Mouse (Mus musculus) embryonic stem cell, embryonic (primary cell): ENCODE data around the gene Zfp58.
"Not testable (repeated sequence)": the region's sequence is repeated elsewhere in the genome, so short reads cannot be mapped to it uniquely, and the experiment has no call there.

Experiments
- CTCF ChIA-PET, 4 experiments: fragments of 300-600 bp in 2 of 4; fragments of 350-600 bp in 2 of 4; sonication (Branson Sonifier 250); formaldehyde crosslinking; loops; one replicate each; lab custom pipeline; 2022; ENCODE audit warnings: inconsistent platforms in 2 of 4; lab: Charles Lee
- POLR2A ChIA-PET, 4 experiments: fragments of 300-600 bp in 2 of 4; fragments of 350-600 bp in 2 of 4; sonication (Branson Sonifier 250); formaldehyde crosslinking; loops; one replicate each; lab custom pipeline; 2022; ENCODE audit warnings: antibody characterized with exemption in 4 of 4, inconsistent platforms in 1 of 4; lab: Charles Lee

Gene Zfp58

DNA sequence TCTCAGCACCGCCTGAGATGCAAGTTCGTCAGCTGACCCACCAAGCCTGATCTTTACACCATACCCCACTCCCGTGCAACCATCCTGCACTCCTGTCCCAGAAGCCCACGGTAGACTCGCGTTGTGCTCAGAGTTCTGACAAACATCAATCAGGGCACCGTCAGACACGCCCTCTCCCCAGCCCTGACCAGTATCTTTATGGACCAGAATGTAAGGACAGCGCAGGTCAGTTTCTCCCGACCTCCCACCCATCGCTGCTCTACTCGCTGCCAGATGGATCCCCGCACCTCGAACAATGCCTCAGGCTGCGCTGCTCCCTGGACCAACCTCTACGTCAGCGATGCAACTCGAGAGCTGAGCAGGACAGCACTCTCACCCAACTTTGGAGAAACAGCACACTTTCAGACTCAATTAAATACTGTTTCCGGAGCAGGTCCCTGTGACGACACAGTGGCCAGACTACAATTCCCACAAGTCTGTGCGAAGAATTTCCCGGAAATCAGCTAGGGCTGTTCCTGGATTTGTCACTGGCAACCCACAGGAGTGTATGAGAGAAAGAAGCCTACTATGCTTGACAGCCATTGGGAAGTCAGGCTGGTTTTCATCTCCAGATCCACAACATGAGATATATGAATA, at the start of gene Zfp58:
TSS of gene Zfp58 (minus strand) at position 472 of the 636 bp plus-strand sequence.
- ChIA-PET CTCF (interaction anchor here in 2 of 4 experiments (0.7 to 0.8 kb wide), 2 partner anchors 137 to 372 kb away, joined by 3 read pairs; no protein-coding TSS in a partner anchor), POLR2A (interaction anchor here in 3 of 4 experiments (0.7 to 4.3 kb wide), 26 partner anchors 10 to 418 kb away, joined by 3 to 36 read pairs (median 4); partner anchors contain the start of genes Zfp457 (in 3 of the 3), Zfp874b (in 3 of the 3), Gm26965 (in 2 of the 3) and Zfp87 (in 2 of the 3))

DNA sequence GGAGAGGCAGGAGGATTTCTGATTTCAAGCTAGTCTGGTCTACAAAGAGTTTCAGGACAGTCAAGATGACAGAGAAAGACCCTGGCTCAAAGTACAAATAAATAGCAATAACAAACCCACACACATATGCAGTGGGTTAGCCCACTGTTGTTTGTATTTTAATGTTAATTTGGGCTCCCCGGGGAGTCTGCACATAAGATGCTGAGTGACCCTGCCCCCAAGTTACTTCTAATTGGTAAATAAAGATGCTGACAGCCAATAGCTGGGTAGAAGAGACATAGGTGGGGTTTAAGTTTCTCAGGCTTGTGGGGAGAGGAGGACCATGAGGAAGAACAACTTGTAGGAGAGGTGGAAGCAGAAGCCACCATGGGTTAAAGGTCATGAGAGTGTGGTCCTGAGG, 45.6 kb upstream of the Zfp58 start:
- ChIA-PET CTCF (no interaction called here), POLR2A (interaction anchor here in 1 of 4 experiments (0.7 to 1.5 kb wide), 3 partner anchors 17 to 942 kb away, joined by 3 to 4 read pairs (median 4); no protein-coding TSS in a partner anchor)

DNA sequence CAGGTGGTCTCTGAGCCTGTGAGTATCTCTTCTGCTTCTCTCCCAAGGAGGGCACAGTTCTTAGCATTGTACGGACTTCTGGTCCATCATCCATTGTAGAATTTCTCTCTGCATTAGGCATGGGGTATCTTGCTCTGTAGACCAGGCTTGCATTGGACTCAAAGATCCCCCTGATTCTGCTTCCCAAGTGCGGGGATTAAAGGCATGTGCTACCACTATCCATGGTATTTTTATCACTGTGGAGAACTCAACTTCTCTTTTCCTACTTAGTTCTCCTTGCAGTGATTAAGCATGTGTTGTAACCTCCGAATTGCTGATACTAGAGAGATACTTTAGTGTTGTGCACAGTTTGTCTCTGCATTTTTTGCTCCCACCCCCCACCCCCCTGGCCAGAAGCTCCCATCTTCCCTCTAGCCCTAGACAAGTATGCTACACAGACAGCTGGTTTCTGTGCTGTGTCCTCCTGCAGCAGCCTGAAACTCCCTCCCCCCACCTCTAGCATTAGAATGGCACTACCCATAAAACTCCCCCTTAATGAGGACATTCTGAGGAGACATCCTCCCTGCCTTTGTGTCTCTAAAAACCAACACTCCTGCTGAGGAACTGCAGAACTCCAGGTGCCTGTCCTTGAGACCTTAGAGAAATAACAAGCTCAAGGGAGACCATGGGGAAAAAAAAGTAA, 26.8 kb upstream of the Zfp58 start:
- ChIA-PET CTCF (no interaction called here), POLR2A (interaction anchor here in 2 of 4 experiments (0.7 to 2.0 kb wide), 3 partner anchors 43 to 317 kb away, joined by 4 to 8 read pairs (median 4); partner anchors contain the start of gene Zfp874b (in 1 of the 2))

DNA sequence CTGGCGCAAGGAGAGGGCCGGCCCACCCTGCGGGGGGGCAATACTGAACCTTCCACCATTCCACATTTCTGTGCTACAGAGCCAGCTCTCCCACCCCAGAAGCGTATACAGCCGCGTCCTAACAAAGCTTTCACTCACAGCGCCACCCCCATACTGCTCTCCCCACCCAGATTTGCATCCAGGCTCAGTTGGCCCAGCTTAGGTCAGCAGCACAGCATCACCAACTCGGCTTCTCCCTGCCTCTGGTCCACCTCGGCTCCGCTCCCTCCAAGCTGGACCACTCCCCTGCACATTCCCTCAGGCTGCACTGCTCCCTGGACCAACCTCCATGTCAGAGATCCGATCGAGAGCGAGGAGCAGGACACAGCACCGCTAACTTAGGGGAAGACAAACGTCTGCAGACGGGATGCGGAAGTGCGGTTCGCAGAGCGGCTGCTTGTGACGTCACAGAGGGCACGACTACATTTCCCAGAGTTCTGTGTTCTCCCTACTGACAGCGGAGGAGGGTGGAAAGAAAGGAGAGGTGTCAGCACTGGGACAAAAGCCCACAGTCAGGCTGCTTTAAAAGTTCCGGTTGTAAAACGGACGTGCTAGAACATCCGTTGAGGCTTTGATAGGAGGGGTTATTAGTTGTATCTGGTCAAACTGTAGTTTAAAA, 25.5 kb upstream of the Zfp58 start, which contains the start of the genes Gm26965 and Zfp87:
TSS of gene Gm26965 (minus strand) at position 399 of the 658 bp plus-strand sequence.
TSS of gene Zfp87 (minus strand) at position 425 of the 658 bp plus-strand sequence.
- CTCF ChIA-PET, result interaction anchor here in 1 of 4 experiments (0.6 kb wide), 1 partner anchor 24 kb away, joined by 3 read pairs; no protein-coding TSS in a partner anchor

DNA sequence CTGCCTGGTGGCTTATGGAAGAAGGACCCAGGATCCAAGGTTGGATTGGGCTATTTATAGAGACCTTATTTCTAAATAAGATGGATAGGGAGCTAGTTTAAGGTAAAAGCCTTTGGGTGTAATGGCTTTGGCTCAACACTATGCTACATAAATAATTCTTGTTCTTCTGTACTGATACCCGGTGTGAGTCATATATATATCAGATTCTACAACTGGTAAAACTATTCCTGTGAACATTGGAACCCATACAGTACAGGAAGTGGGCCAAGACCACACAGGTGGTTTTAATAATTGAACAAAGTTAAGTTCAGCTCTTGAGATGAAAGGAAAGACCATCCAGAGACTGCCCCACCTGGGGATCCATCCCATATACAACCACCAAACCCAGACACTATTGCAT, 553 bp upstream of the Zfp58 start:
- CTCF ChIA-PET, result no interaction called here
- POLR2A ChIA-PET, result interaction anchor here (0.7 to 4.3 kb wide), 23 partner anchors 11 to 419 kb away, joined by 3 to 36 read pairs (median 4); partner anchors contain the start of genes Zfp874b (in 3 of the 4), Gm26965 (in 2 of the 4), Zfp457 (in 2 of the 4) and Zfp87 (in 2 of the 4)

More for the DNA sequence above, 25.5 kb upstream of the Zfp58 start, which contains the start of the genes Gm26965 and Zfp87:
- POLR2A ChIA-PET, result interaction anchor here (0.6 to 2.3 kb wide), 16 partner anchors 12 to 398 kb away, joined by 3 to 19 read pairs (median 4); partner anchors contain the start of genes Zfp58 (in 2 of the 4), Zfp874b (in 2 of the 4), Gm10037 (in 1 of the 4) and Zfp273 (in 1 of the 4)

DNA sequence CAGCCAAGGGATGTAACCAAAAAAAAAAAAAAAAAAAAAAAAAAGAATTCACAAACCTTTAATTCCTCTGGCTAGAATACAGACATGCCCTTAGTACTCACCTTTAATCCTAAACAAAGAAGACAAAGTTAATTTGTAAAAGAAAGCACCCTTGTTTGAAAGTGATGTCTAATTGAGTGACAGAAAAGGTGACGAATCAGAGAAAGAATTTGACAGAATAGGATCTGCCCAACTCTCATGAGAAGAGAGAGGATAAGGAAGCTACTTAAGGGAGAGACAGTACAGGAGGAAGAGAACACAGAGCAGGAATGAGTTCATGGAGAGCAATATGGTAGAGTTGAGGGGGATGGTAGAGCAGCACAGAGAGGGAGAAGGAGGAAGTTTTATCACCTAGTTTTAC, 4.7 kb downstream of the Zfp58 start:
- ChIA-PET CTCF (no interaction called here), POLR2A (interaction anchor here in 3 of 4 experiments (0.7 to 1.8 kb wide), 9 partner anchors 12 to 306 kb away, joined by 3 to 8 read pairs (median 6); partner anchors contain the start of genes Zfp874b (in 3 of the 3) and Zfp459 (in 1 of the 3))

DNA sequence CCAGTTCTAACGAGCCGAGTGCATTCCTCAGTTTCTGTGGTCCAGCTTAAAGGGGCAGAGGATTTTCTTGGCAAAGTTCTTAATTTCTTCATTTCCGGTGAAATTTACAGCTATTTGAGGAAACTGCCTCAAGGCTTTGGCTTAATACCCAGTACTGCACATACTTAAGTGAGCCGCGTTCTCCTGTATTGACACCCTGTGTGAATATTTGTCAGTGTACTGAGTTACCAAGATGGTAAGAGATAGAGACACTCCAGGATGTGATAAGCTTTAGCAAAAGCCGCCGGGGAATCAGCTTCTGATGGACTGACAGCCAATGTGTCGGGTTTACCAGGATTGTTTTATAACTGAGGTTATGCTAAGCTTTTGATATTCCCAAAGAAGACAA, 15.9 kb downstream of the Zfp58 start:
- POLR2A ChIA-PET, result interaction anchor here in 3 of 4 experiments (0.6 to 4.2 kb wide), 36 partner anchors 11 to 382 kb away, joined by 3 to 121 read pairs (median 4); partner anchors contain the start of genes Zfp58 (in 3 of the 3), Zfp874a (in 3 of the 3), Gm26965 (in 2 of the 3) and Zfp457 (in 2 of the 3)
- CTCF ChIA-PET, result interaction anchor here in 2 of 4 experiments (0.6 to 2.0 kb wide), 4 partner anchors 27 to 410 kb away, joined by 4 to 45 read pairs (median 4); partner anchors contain the start of gene Zfp874a (in 1 of the 2)

DNA sequence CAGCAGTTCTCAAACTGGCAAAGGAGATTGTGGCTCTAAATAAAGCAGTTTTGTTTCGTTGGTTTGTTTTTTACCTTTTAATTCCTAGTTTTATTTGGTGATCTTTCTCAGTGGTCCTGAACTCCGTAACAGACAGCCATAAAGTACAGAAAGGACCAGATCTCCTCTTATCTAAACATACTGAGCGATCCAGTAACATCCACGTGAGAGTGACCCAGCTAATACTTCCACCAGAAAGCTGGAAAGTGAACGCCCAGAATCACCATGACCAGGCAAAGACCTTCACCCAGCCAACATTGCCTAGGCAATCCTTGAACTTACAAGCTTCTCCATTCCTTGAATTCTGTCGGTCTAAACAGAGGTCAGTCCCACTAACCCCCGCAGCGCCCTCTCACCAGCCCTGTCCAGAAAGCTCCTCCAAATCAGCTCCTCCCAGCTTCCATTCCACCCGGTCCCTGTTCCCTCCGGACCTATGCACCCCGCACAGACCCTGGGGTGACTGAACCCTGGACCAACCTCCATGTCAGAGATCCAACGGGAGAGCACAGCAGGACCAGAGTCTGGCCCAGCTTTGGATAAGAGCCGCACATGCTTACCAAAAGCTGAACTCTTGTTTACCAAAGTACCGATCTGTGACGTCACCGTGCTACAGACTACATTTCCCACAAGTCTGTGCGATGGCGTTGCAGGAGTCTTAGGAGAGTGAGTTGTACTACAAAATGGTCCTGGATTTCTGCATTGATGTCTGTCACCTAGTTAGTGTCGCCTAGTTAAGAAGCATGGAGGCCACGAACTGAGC, 16.5 kb downstream of the Zfp58 start, which contains the start of gene Zfp874b:
TSS of gene Zfp874b (minus strand) at position 634 of the 799 bp plus-strand sequence.
- POLR2A ChIA-PET, result interaction anchor here in 3 of 4 experiments (0.6 to 4.2 kb wide), 45 partner anchors 11 to 1098 kb away, joined by 3 to 121 read pairs (median 4); partner anchors contain the start of genes Zfp58 (in 3 of the 3), Zfp874a (in 3 of the 3), Gm26965 (in 2 of the 3) and Zfp457 (in 2 of the 3)
- CTCF ChIA-PET, result interaction anchor here (0.6 to 2.0 kb wide), 9 partner anchors 27 to 409 kb away, joined by 3 to 45 read pairs (median 5); partner anchors contain the start of genes Zfp874a (in 3 of the 4) and Zfp595 (in 1 of the 4)

DNA sequence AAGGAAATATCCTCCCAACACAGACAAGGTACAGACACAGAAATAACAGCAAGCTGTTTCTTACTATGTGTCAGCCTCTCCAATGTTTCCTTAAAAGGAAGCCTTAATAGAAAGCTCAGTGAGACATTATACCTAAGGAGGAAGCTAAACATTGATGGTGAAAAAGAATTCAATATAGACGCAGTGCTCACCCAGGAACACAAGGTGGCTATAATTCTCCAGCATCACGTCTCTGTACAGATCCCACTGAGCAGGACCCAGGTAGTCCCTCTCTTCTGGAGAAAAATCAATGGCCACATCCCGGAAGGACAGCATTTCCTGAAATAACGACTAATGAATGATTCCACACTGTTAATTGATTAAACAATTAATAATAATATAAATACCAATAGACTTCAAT, 18.8 kb downstream of the Zfp58 start:
- CTCF ChIA-PET, result no interaction called here

DNA sequence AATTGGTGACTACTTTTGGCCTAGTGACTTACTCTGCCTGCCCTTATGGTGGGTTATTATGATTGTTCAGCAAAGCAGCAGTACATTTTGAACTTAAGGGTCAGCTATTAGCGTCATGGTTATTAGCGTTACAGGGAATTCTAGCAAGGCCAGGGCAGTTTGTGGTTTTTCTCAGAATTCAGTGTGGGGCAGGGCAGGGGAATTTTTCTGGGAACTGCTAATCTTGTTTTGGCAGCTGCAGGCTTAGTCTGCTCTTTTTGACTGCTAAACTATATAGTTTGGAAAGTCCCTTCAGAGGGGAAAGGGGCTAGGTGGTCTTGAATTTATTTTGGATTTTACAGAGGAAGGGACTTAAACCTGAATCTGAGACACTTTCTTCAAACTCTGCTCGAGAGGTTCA, 31.1 kb downstream of the Zfp58 start:
- CTCF ChIA-PET, result interaction anchor here in 2 of 4 experiments (0.6 to 1.1 kb wide), 3 partner anchors 46 to 168 kb away, joined by 3 to 4 read pairs (median 3); no protein-coding TSS in a partner anchor

More for the DNA sequence above, 18.8 kb downstream of the Zfp58 start:
- POLR2A ChIA-PET, result interaction anchor here in 3 of 4 experiments (0.5 to 4.2 kb wide), 7 partner anchors 18 to 383 kb away, joined by 3 to 18 read pairs (median 4); partner anchors contain the start of genes Zfp459 (in 1 of the 3), Zfp58 (in 1 of the 3) and Zfp874a (in 1 of the 3)

DNA sequence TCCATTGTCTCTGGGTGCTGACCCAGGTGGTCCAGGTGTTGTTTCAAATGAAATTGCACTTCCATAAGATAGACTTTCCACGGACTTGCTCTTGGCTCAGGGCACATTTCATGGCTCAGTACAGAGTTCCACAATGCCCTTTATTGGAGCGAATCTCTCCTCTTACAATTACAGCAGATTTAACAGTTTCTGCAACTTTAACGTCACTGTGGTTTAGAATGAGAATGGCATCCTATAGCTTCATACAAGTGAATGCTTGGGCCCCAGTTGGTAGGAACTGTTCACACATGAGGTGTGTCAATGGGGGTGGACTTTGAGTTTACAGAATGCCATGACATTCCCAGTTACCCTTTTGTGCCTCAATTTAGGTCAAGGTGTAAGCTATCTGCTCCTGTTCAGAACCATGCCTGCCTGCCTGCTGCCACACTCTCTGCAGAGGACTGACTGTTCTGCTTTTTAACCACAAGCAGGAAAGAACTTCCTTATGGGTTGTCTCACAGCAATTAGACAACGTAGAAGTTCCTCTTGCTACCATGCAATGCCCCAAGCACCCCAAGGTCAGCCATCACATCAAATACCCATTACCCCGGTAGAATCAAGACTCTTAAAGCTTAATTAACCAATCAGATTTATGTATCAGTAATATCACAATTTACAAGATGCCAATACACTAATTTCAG, 36.7 kb downstream of the Zfp58 start:
- CTCF ChIA-PET, result not testable (repeated sequence)
- POLR2A ChIA-PET, result interaction anchor here in 1 of 4 experiments (0.8 to 1.8 kb wide), 3 partner anchors 18 to 41 kb away, joined by 3 to 7 read pairs (median 6); partner anchors contain the start of gene Zfp874b

More for the DNA sequence above, 31.1 kb downstream of the Zfp58 start:
- POLR2A ChIA-PET, result interaction anchor here in 2 of 4 experiments (0.7 to 1.1 kb wide), 2 partner anchors 30 to 47 kb away, joined by 4 read pairs; no protein-coding TSS in a partner anchor

DNA sequence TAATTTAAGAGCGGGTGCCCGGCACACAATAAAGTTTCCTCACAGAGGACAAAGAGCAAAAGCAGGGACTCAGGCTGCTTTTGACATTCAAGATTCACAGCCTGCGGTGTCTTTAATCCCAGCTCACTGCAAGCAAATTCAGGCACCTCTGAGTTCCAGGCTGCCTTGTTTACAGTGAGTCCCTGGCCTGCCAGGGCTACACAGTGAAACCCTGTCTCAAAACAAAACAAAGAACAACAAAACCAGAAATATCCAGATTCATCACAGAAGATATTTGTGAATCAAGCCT, 48.4 kb downstream of the Zfp58 start:
- CTCF ChIA-PET, result interaction anchor here (1.4 to 3.5 kb wide), 4 partner anchors 32 to 120 kb away, joined by 5 to 45 read pairs (median 9); partner anchors contain the start of genes Zfp595 (in 1 of the 4) and Zfp874b (in 1 of the 4)
- POLR2A ChIA-PET, result interaction anchor here (0.9 to 5.5 kb wide), 16 partner anchors 10 to 258 kb away, joined by 3 to 121 read pairs (median 4); partner anchors contain the start of genes Zfp874b (in 3 of the 4), Zfp459 (in 2 of the 4), Zfp429 (in 1 of the 4) and Zfp455 (in 1 of the 4)

DNA sequence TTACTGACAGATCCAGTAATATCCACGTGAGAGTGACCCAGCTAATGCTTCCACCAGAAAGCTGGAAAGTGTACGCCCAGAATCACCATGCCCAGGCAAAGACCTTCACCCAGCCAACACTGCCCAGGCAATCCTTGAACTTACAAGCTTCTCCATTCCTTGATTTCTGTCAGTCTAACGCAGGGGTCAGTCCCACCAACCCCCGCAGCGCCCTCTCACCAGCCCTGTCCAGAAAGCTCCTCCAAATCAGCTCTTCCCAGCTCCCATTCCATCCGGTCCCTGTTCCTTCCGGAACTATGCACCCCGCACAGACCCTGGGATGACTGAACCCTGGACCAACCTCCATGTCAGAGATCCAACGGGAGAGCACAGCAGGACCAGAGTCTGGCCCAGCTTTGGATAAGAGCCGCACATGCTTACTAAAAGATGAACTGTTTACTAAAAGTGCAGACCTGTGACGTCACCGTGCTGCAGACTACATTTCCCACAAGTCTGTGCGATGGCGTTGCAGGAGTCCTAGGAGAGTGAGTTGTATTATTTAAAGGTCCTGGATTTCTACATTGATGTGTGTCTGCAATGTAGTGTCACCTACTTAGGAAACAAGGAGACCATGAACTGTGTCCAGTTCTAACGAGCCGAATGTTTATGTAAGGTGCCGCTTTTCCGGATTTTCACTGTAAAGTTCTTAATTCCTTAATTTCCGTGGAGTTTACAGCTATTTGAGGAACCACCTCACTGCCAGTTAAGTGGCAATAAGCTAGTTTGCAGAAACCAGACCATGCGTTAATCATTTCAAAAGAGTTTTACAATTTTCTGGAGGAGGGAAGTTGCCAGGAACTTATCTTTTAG, 49.0 kb downstream of the Zfp58 start, which contains the start of gene Zfp874a:
TSS of gene Zfp874a (minus strand) at position 453 of the 849 bp plus-strand sequence.
- ChIA-PET CTCF (interaction anchor here in 3 of 4 experiments (0.8 to 3.5 kb wide), 4 partner anchors 32 to 323 kb away, joined by 4 to 45 read pairs (median 9); partner anchors contain the start of gene Zfp874b (in 1 of the 3)), POLR2A (interaction anchor here (0.7 to 5.5 kb wide), 20 partner anchors 10 to 257 kb away, joined by 3 to 121 read pairs (median 4); partner anchors contain the start of genes Zfp874b (in 3 of the 4), Zfp459 (in 2 of the 4), Zfp429 (in 1 of the 4) and Zfp455 (in 1 of the 4))
